Mouse (Mus musculus) testis, adult 2 months (tissue): ENCODE measurements around the gene Mrps26.

Source experiments
- CTCF ChIP-seq: fragments of 200-500 bp; IDR thresholded peaks from 2 replicates; pipeline ENCODE4 v1.5.1; 2012; ENCODE audit warnings: low read depth, mild to moderate bottlenecking, inconsistent platforms, low read length, moderate library complexity; ENCODE audit not compliant: control insufficient read depth, insufficient read depth, insufficient replicate concordance
- POLR2A ChIP-seq: fragments of 200-500 bp; IDR thresholded peaks from 2 replicates; pipeline ENCODE4 v1.6.1; 2012; ENCODE audit warnings: low read depth, mild to moderate bottlenecking, inconsistent platforms, low read length, moderate library complexity; ENCODE audit not compliant: control insufficient read depth

- TF ChIP-seq POLR2A (no peak), CTCF (no peak)
Observed at GRCm38 (mm10) chr2:130575873-130576272, 12.3 kb downstream of the Mrps26 start, which contains the start of gene Oxt.
